In genomic region chr1:36325900-36326321, GRCm38 (mm10) we compare ENCODE assay signal across 21 mouse cellular contexts. TPM values are rescaled to one million over a fixed set of nuclear protein-coding genes. Genes with fewer than 3 reads are reported as not detected.
DNase-seq lines count a peak whose midpoint lies in the region; ATAC-seq and TF ChIP-seq lines count a peak whose summit lies in the region.
"Had no signal": no experiment of that assay in that cellular context is flagged by ENCODE, and none has a peak within 500 bp of the region (broad histone marks: within the 10 kb centered on the region; RNA-seq: fewer than 3 reads in every experiment).

No protein-coding gene starts in this region.

- DNase-seq in adrenal gland, postnatal 14 days: peak; percentile 66
- DNase-seq in adrenal gland, adult 18-20 months (ENCODE audit: low spot score in 2 of 2): no peak
- DNase-seq in 416B (ENCODE audit: low read depth) (peak; percentile 99), Patski (ENCODE audit: low read depth, low spot score) (peak; percentile 77)
- DNase-seq in left cerebral cortex, adult 11 months (ENCODE audit: low spot score): no peak
- DNase-seq in gastrocnemius, postnatal 36 days: no peak
- DNase-seq in spleen, postnatal 36 days (ENCODE audit: low spot score in 2 of 2): no peak
- DNase-seq: cerebellum, adult 9-10 months; gastrocnemius, adult 2 months; heart, adult 2 months; heart, postnatal 36 days; kidney, postnatal 36 days; layer of hippocampus, adult 9-11 months; liver, embryonic 13.5 days; thymus, postnatal 14 days had no signal

- CTCF ChIA-PET in Patski (lab: Charles Lee): interaction anchor here (0.8 to 3.8 kb wide), 8 partner anchors 11 to 174 kb away, joined by 3 to 15 read pairs (median 4); no protein-coding TSS in a partner anchor

- intact Hi-C loops in gastrocnemius, postnatal 36 days (cut with DNase I): no loop called here

- no peaks in the 10 kb centered on the region for H3K27me3 ChIP-seq in Patski
- H3K27me3 ChIP-seq: embryonic facial prominence, embryonic 13.5 days; liver, embryonic 13.5 days; lung, embryonic 15.5 days; midbrain, embryonic 15.5 days had no signal

- TF ChIP-seq CTCF in Patski (IDR thresholded peaks at IDR 0.05): no peak

- ATAC-seq in Patski: peak; percentile 70
- peak; percentile 65 for ATAC-seq in megakaryocyte, adult 5-6 weeks (ENCODE audit: poor library complexity, severe bottlenecking)
- ATAC-seq: intestine, embryonic 16.5 days; midbrain, embryonic 15.5 days had no signal

- POLR2A ChIA-PET in Patski (lab: Charles Lee): interaction anchor here (0.9 kb wide), 1 partner anchor 21 kb away, joined by 3 read pairs; no protein-coding TSS in a partner anchor

- in situ Hi-C loops in Patski (cut with MboI; ENCODE audit: low pct_unique_long_range_greater_than_20kb): no loop called here

RNA-seq across cellular contexts. Expression of gene Arid5a, which starts 18.4 kb away (rescaled TPM):
- total RNA-seq in adrenal gland, postnatal 14 days (2021): 6.0 and 10.6 TPM in 2 replicates
- total RNA-seq in adrenal gland, adult 18-20 months (2021): 1 to 10 TPM; 6.3 to 7.9 TPM
- 9.2 TPM for polyA plus RNA-seq in Patski (2021)
- 14.1 and 14.6 TPM in 2 replicates for total RNA-seq in megakaryocyte, adult 5-6 weeks (2015)
- 27.0 and 31.9 TPM in 2 replicates for total RNA-seq in megakaryocyte, adult 5-6 weeks (2017)
- total RNA-seq in gastrocnemius, postnatal 36 days (2021): 10 to 100 TPM; 10.7 to 11.8 TPM

RNA-seq across cellular contexts. Expression of gene Kansl3, which starts 43.1 kb away (rescaled TPM):
- 86.5 and 103 TPM in 2 replicates for total RNA-seq in adrenal gland, postnatal 14 days (2021)
- 100 to 1,000 TPM in 1 of 2 experiments, 10 to 100 TPM in 1; 97.7 to 107 TPM for total RNA-seq in adrenal gland, adult 18-20 months (2021)
- 61.5 TPM for polyA plus RNA-seq in Patski (2021)
- 12.6 and 13.9 TPM in 2 replicates for total RNA-seq in megakaryocyte, adult 5-6 weeks (2015)
- total RNA-seq in megakaryocyte, adult 5-6 weeks (2017): 28.2 and 31.5 TPM in 2 replicates
- 10 to 100 TPM; 36.1 to 39.1 TPM for total RNA-seq in gastrocnemius, postnatal 36 days (2021)

RNA-seq across cellular contexts. Expression of gene Fer1l5, which starts 46.2 kb away (rescaled TPM):
- 0.11 TPM in 1 of 2 replicates, not detected in the other for total RNA-seq in adrenal gland, postnatal 14 days (2021)
- under 1 TPM in 1 of 2 experiments, not detected in 1; 0.16 TPM for total RNA-seq in adrenal gland, adult 18-20 months (2021)
- polyA plus RNA-seq in Patski (2021): 3.8 TPM
- not detected in 2 replicates for total RNA-seq in megakaryocyte, adult 5-6 weeks (2015)
- 0.37 TPM in 1 of 2 replicates, not detected in the other for total RNA-seq in megakaryocyte, adult 5-6 weeks (2017)
- total RNA-seq in gastrocnemius, postnatal 36 days (2021): not detected
- total RNA-seq: gastrocnemius, adult 2 months; heart, adult 2 months; heart, postnatal 36 days; left cerebral cortex, adult 8-10 months had no signal

RNA-seq across cellular contexts. Expression of gene Neurl3, which starts 51.4 kb away (rescaled TPM):
- 4.0 and 5.8 TPM in 2 replicates for total RNA-seq in adrenal gland, postnatal 14 days (2021)
- total RNA-seq in adrenal gland, adult 18-20 months (2021): 10 to 100 TPM in 1 of 2 experiments, 1 to 10 TPM in 1; 4.7 to 12.9 TPM
- polyA plus RNA-seq in Patski (2021): 2.7 TPM
- 54.2 and 57.5 TPM in 2 replicates for total RNA-seq in megakaryocyte, adult 5-6 weeks (2015)
- total RNA-seq in megakaryocyte, adult 5-6 weeks (2017): 66.0 and 68.3 TPM in 2 replicates
- under 1 TPM; 0.31 to 0.72 TPM for total RNA-seq in gastrocnemius, postnatal 36 days (2021)

Comparison
In these comparisons a context has a peak if more than half of its experiments do, and no peak if none do; other contexts are left out.
1. DNase-seq: peak in adrenal gland, postnatal 14 days (single experiment), 416B (single experiment) and Patski (single experiment); none in adrenal gland, adult 18-20 months (0 of 2), left cerebral cortex, adult 11 months (single experiment), gastrocnemius, postnatal 36 days (0 of 2) and spleen, postnatal 36 days (0 of 2).